Mouse (Mus musculus): ENCODE results near the gene Lctl. TPM values are rescaled to one million over a fixed set of nuclear protein-coding genes. Genes with fewer than 3 reads are reported as not detected.
A peak's percentile ranks its signal among the peaks of the same experiment; 100 is the strongest.
"Not testable (repeated sequence)": the region's sequence is repeated elsewhere in the genome, so short reads cannot be mapped to it uniquely, and the experiment has no call there.

The Lctl gene
- polyA plus RNA-seq, 1 experiment from 2014 or later, result 2.2 TPM

DNA sequence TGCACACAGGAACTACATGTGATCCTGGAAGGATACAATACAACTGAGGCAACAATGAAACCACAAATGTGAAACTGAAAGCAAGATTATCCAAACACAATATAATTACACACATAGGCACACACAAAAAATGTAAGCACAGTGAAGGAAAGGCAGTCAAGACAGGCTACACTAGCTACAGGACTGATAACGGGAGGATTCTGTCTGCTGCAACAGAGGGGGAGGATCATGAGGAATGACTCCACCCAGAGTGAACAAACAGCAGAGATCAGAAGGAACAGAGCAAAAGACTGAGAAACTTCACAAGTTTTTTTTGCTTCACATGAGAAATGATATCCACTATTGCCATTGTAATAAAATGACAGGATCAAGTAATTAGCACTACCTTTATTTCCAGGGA, 39.7 kb downstream of the Lctl start:
- no peak for ATAC-seq
- POLR2A ChIA-PET, result no interaction called here
- DNase-seq (ENCODE audit: low read depth, low spot score), result no peak

DNA sequence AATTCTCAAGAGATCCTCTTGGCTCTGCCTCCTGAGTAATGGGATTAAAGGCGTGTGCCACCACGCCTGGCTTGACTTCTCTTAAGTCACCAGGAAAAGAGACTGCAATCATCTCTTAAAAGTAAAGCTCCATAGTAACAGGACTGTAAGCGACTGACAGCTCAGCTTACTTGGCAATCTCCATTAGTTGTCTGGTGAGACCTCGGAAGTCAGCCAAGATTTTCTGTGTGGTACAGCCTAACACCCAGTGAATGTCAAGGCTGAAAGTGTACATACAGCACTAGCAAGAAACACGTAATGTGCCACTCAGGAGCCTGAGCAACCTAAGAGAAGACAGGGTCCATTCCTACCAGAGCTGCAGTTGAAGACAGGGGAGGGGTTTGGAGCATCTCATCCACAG, 43.5 kb downstream of the Lctl start:
- H3K27me3 ChIP-seq, result no peaks in the 10 kb centered on the region
- TF ChIP-seq CTCF (IDR thresholded peaks at IDR 0.05), result no peak
- in situ Hi-C loops (cut with MboI; ENCODE audit: low pct_unique_long_range_greater_than_20kb), result no loop called here
- ChIA-PET CTCF (interaction anchor here (0.7 to 2.6 kb wide), 4 partner anchors 22 to 230 kb away, joined by 3 to 10 read pairs (median 4); no protein-coding TSS in a partner anchor), POLR2A (interaction anchor here (0.7 kb wide), 1 partner anchor 107 kb away, joined by 4 read pairs; no protein-coding TSS in a partner anchor)
- DNase-seq (ENCODE audit: low read depth, low spot score) (no peak), ATAC-seq (no peak)

More for the DNA sequence above, 39.7 kb downstream of the Lctl start:
- no peaks in the 10 kb centered on the region for H3K27me3 ChIP-seq
- TF ChIP-seq CTCF (IDR thresholded peaks at IDR 0.05), result no peak
- in situ Hi-C loops (cut with MboI; ENCODE audit: low pct_unique_long_range_greater_than_20kb), result no loop called here
- CTCF ChIA-PET, result interaction anchor here (1.2 to 1.5 kb wide), 2 partner anchors 12 to 19 kb away, joined by 3 read pairs; no protein-coding TSS in a partner anchor

DNA sequence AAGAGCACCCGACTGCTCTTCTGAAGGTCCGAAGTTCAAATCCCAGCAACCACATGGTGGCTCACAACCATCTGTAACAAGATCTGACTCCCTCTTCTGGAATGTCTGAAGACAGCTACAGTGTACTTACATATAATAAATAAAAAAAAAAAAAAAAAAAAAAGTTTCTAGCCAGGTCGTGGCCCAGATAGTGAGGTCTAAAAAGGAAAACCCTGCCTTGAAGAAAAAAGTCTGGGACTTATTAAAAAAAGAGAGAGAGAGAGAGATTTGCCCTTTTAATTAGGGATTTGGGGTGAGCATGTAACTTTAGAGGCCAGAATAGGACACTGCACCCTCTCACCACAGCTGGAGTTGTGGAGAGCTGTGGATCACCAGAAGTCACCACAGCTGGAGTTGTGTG, 53.0 kb downstream of the Lctl start:
- H3K27me3 ChIP-seq; in situ Hi-C loops (cut with MboI; ENCODE audit: low pct_unique_long_range_greater_than_20kb); DNase-seq (ENCODE audit: low read depth, low spot score); CTCF ChIA-PET; ATAC-seq: not testable (repeated sequence)
- POLR2A ChIA-PET, result interaction anchor here (0.5 kb wide), 1 partner anchor 9 kb away, joined by 3 read pairs; no protein-coding TSS in a partner anchor

DNA sequence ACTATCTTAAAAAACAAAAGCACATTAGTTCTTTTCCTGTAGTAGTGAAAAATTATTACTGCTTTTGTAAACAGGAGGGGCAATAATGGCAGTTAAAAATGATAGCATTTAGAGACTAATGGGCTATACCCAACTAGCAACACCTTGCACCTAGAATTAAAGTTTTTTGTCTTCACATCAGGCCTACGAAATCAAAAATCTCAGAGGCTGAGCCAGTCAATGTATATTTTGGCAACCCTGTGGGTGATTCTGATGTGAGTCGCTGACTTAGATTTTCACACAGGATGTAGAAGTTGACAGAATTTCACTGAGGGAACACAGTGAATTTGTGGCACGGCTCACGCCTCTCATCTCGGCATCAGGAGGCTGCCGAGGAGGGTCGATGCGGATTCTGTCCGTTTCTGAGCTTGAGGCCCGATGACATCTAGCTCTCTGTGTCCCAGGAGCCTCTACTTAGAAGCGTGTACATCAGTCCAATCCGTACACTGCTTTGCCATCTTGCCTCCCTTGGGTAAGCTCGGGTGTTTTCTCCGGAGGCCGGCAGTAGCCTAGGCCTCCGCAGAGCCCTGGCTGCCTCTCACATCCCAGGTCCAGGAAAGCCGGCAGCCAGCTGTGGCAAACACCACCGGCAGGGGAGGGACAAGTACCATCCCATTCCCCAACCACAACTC, 55.3 kb downstream of the Lctl start:
- DNase-seq (ENCODE audit: low read depth, low spot score), result no peak
- POLR2A ChIA-PET, result interaction anchor here (1.2 kb wide), 1 partner anchor 10 kb away, joined by 3 read pairs; no protein-coding TSS in a partner anchor
- in situ Hi-C loops (cut with MboI; ENCODE audit: low pct_unique_long_range_greater_than_20kb), result no loop called here
- no peaks in the 10 kb centered on the region for H3K27me3 ChIP-seq
- TF ChIP-seq CTCF (IDR thresholded peaks at IDR 0.05), result no peak
- no peak for ATAC-seq
- CTCF ChIA-PET, result interaction anchor here (0.8 kb wide), 1 partner anchor 9 kb away, joined by 3 read pairs; no protein-coding TSS in a partner anchor

DNA sequence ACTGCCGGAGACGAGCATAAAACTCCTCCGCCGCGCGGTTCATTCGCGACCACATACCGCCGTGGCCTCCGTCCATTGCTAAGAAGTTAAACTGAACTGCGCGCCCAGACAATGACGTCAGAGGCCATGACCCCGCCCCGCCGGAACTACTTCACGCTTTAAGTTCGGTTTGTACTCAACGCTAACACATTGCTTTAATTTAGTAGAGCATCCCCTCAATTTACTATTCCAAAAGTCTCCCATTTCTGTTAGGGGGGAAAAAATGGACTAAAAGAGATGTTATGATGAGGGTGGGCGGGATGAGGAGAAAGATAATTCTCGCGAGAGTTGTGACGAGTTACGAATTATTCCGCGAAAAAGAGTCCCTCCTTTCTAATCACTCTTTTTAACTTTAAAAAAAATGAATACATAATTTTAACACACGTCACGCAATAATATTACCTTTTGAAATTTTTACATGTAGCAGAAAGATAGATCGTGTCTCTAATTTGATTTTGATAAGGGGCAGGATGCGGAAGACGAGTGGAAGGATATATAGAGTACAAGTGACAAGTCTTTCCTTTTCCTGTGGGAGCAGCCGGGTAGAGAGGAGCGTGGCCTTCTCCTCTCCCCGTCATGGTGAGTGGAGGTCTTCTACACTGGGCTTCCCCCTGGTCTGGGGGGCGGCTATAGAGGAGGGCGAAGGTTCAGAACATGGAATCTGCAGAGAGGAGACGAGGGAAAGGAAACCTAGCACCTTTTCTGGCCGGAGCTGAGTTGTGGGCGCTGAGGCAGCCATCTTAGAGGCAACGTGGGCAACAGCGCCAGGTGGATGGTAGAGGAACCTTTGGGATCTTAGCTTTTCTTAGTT, 56.1 kb downstream of the Lctl start, which contains the start of the genes Zwilch and Rpl4:
Zwilch (minus strand) TSS at position 289 of the 850 bp plus-strand sequence.
Rpl4 (plus strand) TSS at position 560 of the 850 bp plus-strand sequence.
- TF ChIP-seq CTCF (IDR thresholded peaks at IDR 0.05), result no peak
- in situ Hi-C loops (cut with MboI; ENCODE audit: low pct_unique_long_range_greater_than_20kb), result no loop called here
- no peaks in the 10 kb centered on the region for H3K27me3 ChIP-seq
- ATAC-seq, result peak; percentile 62
- ChIA-PET POLR2A (interaction anchor here (0.9 to 1.2 kb wide), 2 partner anchors 11 to 83 kb away, joined by 3 read pairs; no protein-coding TSS in a partner anchor), CTCF (no interaction called here)
- peak; percentile 76 for DNase-seq (ENCODE audit: low read depth, low spot score)

DNA sequence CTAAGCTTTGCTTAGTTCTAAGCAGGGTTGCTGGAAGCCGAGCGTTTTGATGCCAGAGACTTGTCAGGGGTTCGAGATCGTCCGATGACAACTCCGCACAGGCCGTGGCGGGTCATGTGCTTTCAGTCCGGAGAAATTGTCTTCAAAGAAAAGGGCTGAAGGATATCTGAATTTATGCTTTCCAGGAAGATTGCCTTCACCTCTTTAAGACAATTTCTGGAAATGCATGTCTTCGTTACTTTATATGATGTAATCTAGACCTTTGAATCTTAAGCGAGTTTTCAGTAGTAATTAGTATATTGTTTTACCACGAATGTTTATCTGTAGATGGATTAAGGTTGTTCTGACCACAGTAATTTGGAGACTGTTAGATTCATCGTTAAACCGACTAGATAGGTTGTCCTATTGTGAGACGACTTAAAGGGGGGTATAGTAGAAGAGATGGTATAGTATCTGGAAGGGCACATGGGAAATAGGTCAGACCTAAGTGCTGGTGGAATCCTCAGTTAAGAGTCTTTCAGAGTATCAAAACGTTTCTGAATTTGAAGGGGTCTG, 56.8 kb downstream of the Lctl start:
- peak; percentile 10 for TF ChIP-seq CTCF (IDR thresholded peaks at IDR 0.05)
- ATAC-seq (no peak), DNase-seq (ENCODE audit: low read depth, low spot score) (no peak)
- CTCF ChIA-PET, result no interaction called here
- H3K27me3 ChIP-seq, result no peaks in the 10 kb centered on the region
- in situ Hi-C loops (cut with MboI; ENCODE audit: low pct_unique_long_range_greater_than_20kb), result no loop called here
- POLR2A ChIA-PET, result interaction anchor here (0.9 kb wide), 1 partner anchor 82 kb away, joined by 3 read pairs; no protein-coding TSS in a partner anchor

DNA sequence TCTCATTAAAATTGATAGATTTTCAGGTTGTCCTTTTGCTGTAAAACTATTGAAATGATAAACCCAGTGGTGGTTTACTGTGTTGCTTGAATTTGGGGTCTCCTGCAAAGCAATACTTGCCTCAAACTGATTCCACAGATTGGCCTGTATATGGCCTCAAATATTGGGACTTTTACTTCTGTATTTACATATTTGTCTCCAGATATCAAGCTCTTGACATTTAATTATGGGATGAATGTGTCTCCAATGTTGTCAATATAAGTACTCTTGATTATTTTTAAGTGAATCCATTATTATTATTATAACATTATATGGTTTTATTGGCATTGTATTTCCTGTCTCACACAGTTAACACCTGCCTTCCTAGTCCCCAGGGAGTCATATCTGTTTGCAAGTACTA, 57.4 kb downstream of the Lctl start:
- DNase-seq (ENCODE audit: low read depth, low spot score) (no peak), ATAC-seq (no peak)
- ChIA-PET CTCF (no interaction called here), POLR2A (no interaction called here)
- in situ Hi-C loops (cut with MboI; ENCODE audit: low pct_unique_long_range_greater_than_20kb), result no loop called here
- no peaks in the 10 kb centered on the region for H3K27me3 ChIP-seq
- no peak for TF ChIP-seq CTCF (IDR thresholded peaks at IDR 0.05)

DNA sequence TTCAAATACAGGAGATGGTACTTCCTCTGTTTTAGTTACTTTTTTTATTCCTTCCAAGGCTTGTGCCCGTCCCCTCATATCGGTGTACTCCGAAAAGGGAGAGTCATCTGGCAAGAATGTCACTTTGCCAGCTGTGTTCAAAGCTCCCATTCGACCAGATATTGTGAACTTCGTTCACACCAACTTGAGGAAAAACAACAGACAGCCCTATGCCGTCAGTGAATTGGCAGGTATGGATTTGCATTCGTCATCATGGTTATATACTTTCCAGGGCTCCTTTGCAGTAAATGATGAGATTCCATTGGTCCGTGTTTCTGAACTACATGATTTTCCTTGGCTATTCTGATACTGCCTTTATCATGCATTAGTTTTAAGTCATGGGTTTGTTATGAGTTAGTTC, 57.8 kb downstream of the Lctl start:
- in situ Hi-C loops (cut with MboI; ENCODE audit: low pct_unique_long_range_greater_than_20kb), result no loop called here
- H3K27me3 ChIP-seq, result no peaks in the 10 kb centered on the region
- ATAC-seq, result no peak
- POLR2A ChIA-PET, result no interaction called here
- TF ChIP-seq CTCF (IDR thresholded peaks at IDR 0.05), result no peak
- no peak for DNase-seq (ENCODE audit: low read depth, low spot score)
- CTCF ChIA-PET, result no interaction called here

DNA sequence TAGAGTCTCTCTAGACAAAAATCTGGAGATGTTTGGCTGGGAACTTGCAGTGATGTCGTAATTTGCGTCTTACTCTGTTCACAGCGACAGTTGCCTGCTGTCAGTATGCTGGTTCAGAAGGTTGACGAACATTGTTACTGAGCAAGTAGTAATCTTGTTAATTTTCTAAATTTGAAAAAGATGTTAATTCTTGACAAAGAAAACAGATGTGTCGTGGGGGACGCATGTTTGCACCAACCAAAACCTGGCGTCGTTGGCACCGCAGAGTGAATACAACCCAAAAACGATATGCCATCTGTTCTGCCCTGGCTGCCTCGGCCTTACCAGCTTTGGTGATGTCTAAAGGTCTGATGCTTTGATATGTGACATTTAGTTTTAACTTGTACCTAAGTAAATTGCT, 58.4 kb downstream of the Lctl start:
- ChIA-PET POLR2A (no interaction called here), CTCF (no interaction called here)
- ATAC-seq (no peak), DNase-seq (ENCODE audit: low read depth, low spot score) (no peak)
- no peak for TF ChIP-seq CTCF (IDR thresholded peaks at IDR 0.05)
- in situ Hi-C loops (cut with MboI; ENCODE audit: low pct_unique_long_range_greater_than_20kb), result no loop called here
- no peaks in the 10 kb centered on the region for H3K27me3 ChIP-seq

DNA sequence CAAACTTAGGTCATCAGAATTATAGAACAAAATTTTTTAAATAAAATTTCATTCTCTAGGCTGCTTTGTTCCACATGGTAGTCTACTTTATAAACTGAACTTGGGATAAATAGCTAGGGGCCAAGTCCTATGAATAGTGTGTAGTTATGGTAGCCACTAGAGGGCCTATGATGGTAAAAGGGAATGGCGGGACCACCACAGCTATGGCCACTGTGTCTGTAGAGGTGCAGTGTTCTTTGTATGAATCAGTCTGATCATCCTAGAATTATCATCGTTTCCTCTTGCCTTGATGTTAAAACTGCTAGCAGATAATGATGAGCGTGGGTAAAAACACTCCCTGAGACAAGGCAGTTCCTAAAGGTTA, 61.6 kb downstream of the Lctl start:
- CTCF ChIA-PET, result interaction anchor here (0.7 to 3.7 kb wide), 12 partner anchors 8 to 102 kb away, joined by 3 to 22 read pairs (median 4); partner anchors contain the start of gene Map2k1
- in situ Hi-C loops (cut with MboI; ENCODE audit: low pct_unique_long_range_greater_than_20kb), result no loop called here
- DNase-seq (ENCODE audit: low read depth, low spot score) (no peak), ATAC-seq (no peak)
- no peaks in the 10 kb centered on the region for H3K27me3 ChIP-seq
- POLR2A ChIA-PET, result interaction anchor here (0.7 to 1.1 kb wide), 3 partner anchors 74 to 95 kb away, joined by 3 to 9 read pairs (median 5); no protein-coding TSS in a partner anchor
- peak; percentile 58 for TF ChIP-seq CTCF (IDR thresholded peaks at IDR 0.05)
